Mouse (Mus musculus) thymus, adult 2 months (tissue): ENCODE results near the gene Gtf2h3.

ENCODE experiments used
- CTCF ChIP-seq: fragments of 200-500 bp; IDR thresholded peaks from 2 replicates; pipeline ENCODE4 v1.5.1; 2012; ENCODE audit warnings: mild to moderate bottlenecking, control low read depth, low read length, moderate library complexity, borderline replicate concordance; ENCODE audit not compliant: control insufficient read depth, poor library complexity, insufficient read depth; ENCODE audit errors: extremely low read depth
- POLR2A ChIP-seq: fragments of 200-500 bp; IDR thresholded peaks from 2 replicates; pipeline ENCODE4 v1.6.1; 2012; ENCODE audit warnings: mild to moderate bottlenecking, low read length, control low read depth, moderate library complexity; ENCODE audit not compliant: control insufficient read depth, poor library complexity, insufficient read depth; ENCODE audit errors: extremely low read depth

GRCm38 (mm10) chr5:124604296-124604695 lies 25.4 kb downstream of the Gtf2h3 start:
- TF ChIP-seq CTCF (no peak), POLR2A (no peak)
